Mouse (Mus musculus): ENCODE measurements around the gene Efcab7. TPM values are rescaled to one million over a fixed set of nuclear protein-coding genes. Genes with fewer than 3 reads are reported as not detected.

The Efcab7 gene
- polyA plus RNA-seq, 1 experiment from 2014 or later = 21.8 TPM

DNA sequence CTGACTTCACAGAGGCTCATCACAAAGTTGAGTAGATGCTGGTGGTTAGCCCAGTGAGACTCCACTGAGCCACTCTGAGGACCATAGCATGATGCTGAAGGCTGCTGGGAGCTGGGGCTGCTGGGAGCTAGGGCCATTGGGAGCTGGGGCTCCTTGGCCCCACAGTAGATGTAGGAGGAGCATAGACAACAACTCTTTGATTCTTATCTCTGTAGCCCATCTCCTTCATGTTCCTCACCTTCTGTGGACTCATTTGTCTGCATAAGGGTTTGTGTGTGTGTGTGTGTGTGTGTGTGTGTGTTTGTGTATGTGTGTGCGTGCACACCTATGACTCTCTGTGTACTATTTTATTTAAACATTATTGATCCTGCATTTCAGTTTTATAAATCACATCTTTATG, 118.9 kb downstream of the Efcab7 start:
- Histone ChIP-seq H3K36me3 (no peaks in the 10 kb centered on the region), H3K27ac (replicated peaks) (no peak overlapping the region), H3K9me3 (replicated peaks) (no peaks in the 10 kb centered on the region), H3K4me3 (no peak overlapping the region), H3K27me3 (ENCODE audit: low read depth, poor library complexity, severe bottlenecking) (no peaks in the 10 kb centered on the region), H3K4me1 (peaks cover 9% of the 10 kb centered on the region)
- 86% methylated on average over 1 of the region's 1 CpGs for WGBS
- no peak for DNase-seq (ENCODE audit: low spot score)

- no peaks in the 10 kb centered on the region for H3K36me3 ChIP-seq
- no peaks in the 10 kb centered on the region for H3K27me3 ChIP-seq (ENCODE audit: low read depth, poor library complexity, severe bottlenecking)
- no peak overlapping the region for H3K27ac ChIP-seq (replicated peaks)
- no peak overlapping the region for H3K4me3 ChIP-seq
- no peaks in the 10 kb centered on the region for H3K4me1 ChIP-seq
- no peak for DNase-seq (ENCODE audit: low spot score)
- H3K9me3 ChIP-seq (replicated peaks) = no peaks in the 10 kb centered on the region
- WGBS = 88% methylated on average over 2 of the region's 2 CpGs
Observed at GRCm38 (mm10) chr4:99953904-99954303, 124.9 kb downstream of the Efcab7 start.

DNA sequence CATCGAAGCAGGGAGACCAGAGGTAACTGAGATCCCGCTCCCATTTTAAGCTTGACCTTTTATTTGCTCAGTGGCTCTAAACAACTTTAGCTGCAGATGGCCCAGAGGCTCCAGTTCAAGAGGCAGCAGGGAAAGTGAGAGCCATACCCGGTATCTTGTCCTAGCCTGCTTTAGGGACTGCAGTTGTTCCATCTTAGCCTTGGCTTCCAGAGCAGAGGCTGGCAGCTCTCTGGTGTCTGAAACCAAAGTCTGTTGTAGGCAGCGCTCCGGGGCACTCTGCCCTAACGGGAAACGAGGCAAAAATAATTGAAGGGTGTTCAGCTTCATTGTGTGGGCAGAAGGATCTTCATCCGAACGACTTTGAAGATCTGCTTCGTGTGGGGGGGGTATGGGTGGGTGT, 126.4 kb downstream of the Efcab7 start:
- WGBS = 90% methylated on average over 10 of the region's 10 CpGs
- Histone ChIP-seq H3K36me3 (no peaks in the 10 kb centered on the region), H3K4me3 (no peak overlapping the region), H3K27ac (replicated peaks) (no peak overlapping the region), H3K27me3 (ENCODE audit: low read depth, poor library complexity, severe bottlenecking) (no peaks in the 10 kb centered on the region), H3K9me3 (replicated peaks) (no peaks in the 10 kb centered on the region), H3K4me1 (no peaks in the 10 kb centered on the region)
- no peak for DNase-seq (ENCODE audit: low spot score)

- Histone ChIP-seq H3K9me3 (replicated peaks) (no peaks in the 10 kb centered on the region), H3K4me1 (no peaks in the 10 kb centered on the region), H3K4me3 (no peak overlapping the region), H3K27me3 (ENCODE audit: low read depth, poor library complexity, severe bottlenecking) (no peaks in the 10 kb centered on the region), H3K27ac (replicated peaks) (no peak overlapping the region), H3K36me3 (no peaks in the 10 kb centered on the region)
- no peak for DNase-seq (ENCODE audit: low spot score)
- 97% methylated on average over 4 of the region's 4 CpGs for WGBS
Observed at GRCm38 (mm10) chr4:99957186-99957585, 128.2 kb downstream of the Efcab7 start.

DNA sequence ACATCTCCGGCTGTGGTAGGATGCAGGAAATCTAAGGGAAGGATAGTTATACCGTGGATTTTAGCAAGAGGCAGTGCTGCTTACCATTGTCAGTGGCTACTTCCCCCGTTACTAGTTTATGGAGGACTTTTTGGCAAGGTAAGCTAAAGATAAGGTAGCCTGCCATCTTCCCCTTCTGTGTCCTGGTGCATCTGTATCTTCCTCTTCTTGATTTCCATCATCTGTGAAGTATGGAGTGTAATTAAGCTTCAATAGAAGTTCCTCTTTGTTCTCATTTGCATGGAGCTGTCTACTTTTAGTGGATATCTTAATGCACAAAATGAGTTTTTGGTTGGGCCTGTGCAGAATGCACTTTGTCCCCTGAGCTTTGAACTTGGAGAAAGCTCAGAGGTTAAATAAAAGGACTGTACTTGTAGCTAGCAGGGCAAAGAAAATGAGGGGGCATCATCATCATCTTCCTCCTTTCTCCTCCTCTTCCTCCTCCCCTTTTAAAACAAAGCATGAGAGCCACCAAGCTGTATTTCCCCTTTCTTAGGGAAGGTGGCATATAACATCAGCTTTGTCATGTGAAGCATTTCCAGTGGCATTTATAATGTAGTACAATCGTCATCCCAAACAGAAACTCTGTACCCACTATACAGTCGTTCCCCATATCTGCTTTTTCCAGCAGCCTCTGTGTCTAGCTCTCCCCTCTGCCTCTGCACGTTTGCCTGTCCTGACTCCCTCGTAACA, 129.3 kb downstream of the Efcab7 start:
- no peaks in the 10 kb centered on the region for H3K4me1 ChIP-seq
- no peak overlapping the region for H3K4me3 ChIP-seq
- 83% methylated on average over 7 of the region's 7 CpGs for WGBS
- H3K27ac ChIP-seq (replicated peaks) = no peak overlapping the region
- no peak for DNase-seq (ENCODE audit: low spot score)
- no peaks in the 10 kb centered on the region; the same call in 1 of the 2 replicates for H3K36me3 ChIP-seq
- H3K27me3 ChIP-seq (ENCODE audit: low read depth, poor library complexity, severe bottlenecking) = no peaks in the 10 kb centered on the region
- H3K9me3 ChIP-seq (replicated peaks) = no peaks in the 10 kb centered on the region

DNA sequence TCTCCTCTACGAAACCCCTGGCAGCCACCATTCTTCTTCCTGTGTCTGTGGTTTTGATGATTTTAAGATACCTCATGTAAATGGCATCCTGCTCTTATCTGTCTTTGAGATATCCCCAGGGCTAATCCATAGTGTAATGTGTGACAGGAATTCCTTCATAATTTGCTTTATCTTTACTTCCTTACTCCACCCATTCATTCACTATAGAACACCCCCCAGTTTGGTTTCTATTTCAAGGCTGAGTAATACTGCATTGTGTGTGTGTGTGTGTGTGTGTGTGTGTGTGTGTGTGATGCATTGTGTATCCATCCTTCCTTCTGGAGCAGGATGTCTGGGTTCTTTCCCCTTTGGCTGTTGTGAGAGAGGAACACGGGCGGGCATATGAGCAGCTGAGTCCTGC, 130.3 kb downstream of the Efcab7 start:
- H3K4me1 ChIP-seq = no peaks in the 10 kb centered on the region
- DNase-seq (ENCODE audit: low spot score) = no peak
- no peaks in the 10 kb centered on the region for H3K9me3 ChIP-seq (replicated peaks)
- H3K36me3 ChIP-seq = peaks cover 10% of the 10 kb centered on the region
- no peak overlapping the region for H3K4me3 ChIP-seq
- 89% methylated on average over 3 of the region's 3 CpGs for WGBS
- no peak overlapping the region for H3K27ac ChIP-seq (replicated peaks)
- no peaks in the 10 kb centered on the region for H3K27me3 ChIP-seq (ENCODE audit: low read depth, poor library complexity, severe bottlenecking)

Other genes with a start within 250 kb of the Efcab7 start
- gene Foxd3, start 172.9 kb upstream of the Efcab7 start, polyA plus RNA-seq (2016; fragmentation: Nextera tagmentation; extraction: Ambion mirVana) = 0.05 and 0.23 TPM in 2 replicates
- gene Alg6, start 113.5 kb upstream of the Efcab7 start, polyA plus RNA-seq (2016; fragmentation: Nextera tagmentation; extraction: Ambion mirVana) = 19.7 and 20.4 TPM in 2 replicates
- gene Pgm1, start 100.2 kb downstream of the Efcab7 start, polyA plus RNA-seq (2016; fragmentation: Nextera tagmentation; extraction: Ambion mirVana) = 66.6 and 67.7 TPM in 2 replicates
- 54.9 and 62.3 TPM in 2 replicates for gene Itgb3bp, start 100.6 kb downstream of the Efcab7 start, polyA plus RNA-seq (2016; fragmentation: Nextera tagmentation; extraction: Ambion mirVana)

All from midbrain, embryonic 10.5 days (tissue).